Mouse (Mus musculus) neural tube, embryonic 12.5 days (tissue): ENCODE measurements around the gene Psmb4. TPM values are rescaled to one million over a fixed set of nuclear protein-coding genes. Genes with fewer than 3 reads are reported as not detected.
"Not testable (repeated sequence)": the region's sequence is repeated elsewhere in the genome, so short reads cannot be mapped to it uniquely, and the experiment has no call there.

ENCODE experiments used
- ATAC-seq: fragments of 200-750 bp; cut with Nextera tagmentation; 2 replicates; pipeline ENCODE4 v1.8.0; 2017; ENCODE audit warnings: low read depth, mild to moderate bottlenecking, moderate TSS enrichment, moderate library complexity; ENCODE audit not compliant: low FRiP score
- H3K27ac ChIP-seq: fragments of 300-500 bp; sonication (generic); 2 replicates; pipeline ENCODE4 v1.5.1; 2016
- H3K27me3 ChIP-seq: fragments of 300-500 bp; sonication (generic); replicated peaks from 2 replicates; pipeline ENCODE4 v1.6.1; 2016; ENCODE audit warnings: mild to moderate bottlenecking
- H3K36me3 ChIP-seq: fragments of 300-500 bp; sonication (generic); 2 replicates; pipeline ENCODE4 v1.6.1; 2016; ENCODE audit warnings: mild to moderate bottlenecking
- H3K4me1 ChIP-seq: fragments of 300-500 bp; sonication (generic); 2 replicates; pipeline ENCODE4 v1.6.1; 2016
- H3K4me2 ChIP-seq: fragments of 300-500 bp; sonication (generic); replicated peaks from 2 replicates; pipeline ENCODE4 v1.6.1; 2016; ENCODE audit warnings: mild to moderate bottlenecking
- H3K4me3 ChIP-seq: fragments of 300-500 bp; sonication (generic); 2 replicates; pipeline ENCODE4 v1.5.1; 2016
- H3K9ac ChIP-seq: fragments of 300-500 bp; sonication (generic); 2 replicates; pipeline ENCODE4 v1.6.1; 2016; ENCODE audit warnings: mild to moderate bottlenecking
- H3K9me3 ChIP-seq: fragments of 300-500 bp; sonication (generic); 2 replicates; pipeline ENCODE4 v1.6.1; 2016; ENCODE audit warnings: mild to moderate bottlenecking
- WGBS: fragments of 180-500 bp; shearing (Covaris S2); methylation state at CpG from one replicate; pipeline ENCODE4 v1.1.7; 2016; 5-methylcytosine and 5-hydroxymethylcytosine counted together
- polyA plus RNA-seq: library from polyadenylated mRNA; unstranded; fragments of >200 nt; fragmentation: Nextera tagmentation; extraction: Ambion mirVana; gene quantifications from 2 replicates; pipeline ENCODE4 v1.2.1, GENCODE M21; 2016

The Psmb4 gene
- 331 and 332 TPM in 2 replicates for polyA plus RNA-seq

DNA sequence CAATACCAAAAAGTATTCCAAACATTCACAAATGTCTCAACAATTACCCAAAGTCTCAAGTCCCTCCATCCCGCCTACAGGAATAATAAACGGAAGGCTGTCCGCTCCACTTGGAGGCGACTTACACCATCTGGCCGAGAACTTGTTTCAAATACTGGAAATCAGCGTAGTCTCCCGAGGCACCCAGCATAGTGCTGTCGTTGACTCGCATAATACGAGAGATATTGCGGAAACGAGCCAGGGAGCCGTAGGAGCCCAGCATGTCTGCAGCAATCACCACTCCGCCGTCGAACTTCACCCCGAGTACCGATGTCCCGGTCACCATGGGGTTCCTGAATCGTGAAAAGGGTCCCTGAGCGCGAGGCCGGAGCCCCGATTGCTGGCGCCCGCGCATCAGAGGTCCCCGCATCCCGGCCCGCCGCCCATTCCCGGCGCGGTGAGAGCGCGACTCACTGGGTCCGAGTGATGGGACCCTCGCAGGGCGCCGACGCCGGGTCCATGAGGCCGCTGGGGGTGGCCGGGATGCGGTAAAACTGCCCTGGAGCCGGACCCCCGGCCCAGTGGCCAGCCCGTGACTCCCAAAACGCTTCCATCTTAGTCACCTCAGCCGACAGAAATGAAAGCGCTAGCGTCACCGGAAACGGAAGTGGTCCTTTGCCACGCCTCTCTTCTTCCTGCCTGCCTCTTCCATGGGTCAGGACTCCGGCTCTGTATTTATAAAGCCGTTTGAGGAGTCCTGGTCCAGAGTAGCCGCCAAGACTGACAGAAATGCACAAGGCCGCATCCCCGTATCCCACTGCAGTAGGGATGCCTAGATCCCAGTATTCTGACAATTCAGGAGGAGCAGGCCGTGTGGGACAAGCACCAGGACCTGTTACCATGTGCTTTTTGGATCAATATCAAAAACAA is at the start of gene Psmb4:
TSS of gene Psmb4 (minus strand) at position 646 of the 909 bp plus-strand sequence.
- 1% methylated on average over 61 of the region's 61 CpGs for WGBS
- Histone ChIP-seq H3K4me2 (peak within 1 kb of the TSS; percentile 74), H3K4me1 (peaks cover 13% of the 10 kb centered on the region), H3K36me3 (peaks cover 36% of the 10 kb centered on the region), H3K4me3 (peak within 1 kb of the TSS; percentile 98), H3K27me3 (no peaks in the 10 kb centered on the region), H3K9ac (peak within 1 kb of the TSS; percentile 91), H3K9me3 (no peaks in the 10 kb centered on the region), H3K27ac (no peak within 1 kb of the TSS)
- ATAC-seq = peak; percentile 88

- ATAC-seq, H3K4me3 ChIP-seq: not testable (repeated sequence)
- 80% methylated on average over 5 of the region's 5 CpGs for WGBS
These were observed 49.4 kb upstream of the Psmb4 start for GRCm38 (mm10) chr3:94936147-94936546.

GRCm38 (mm10) chr3:94935332-94935731 is 48.6 kb upstream of the Psmb4 start:
- H3K4me3 ChIP-seq, H3K9ac ChIP-seq, H3K27me3 ChIP-seq, H3K4me2 ChIP-seq, H3K36me3 ChIP-seq, ATAC-seq, H3K9me3 ChIP-seq, H3K27ac ChIP-seq: not testable (repeated sequence)
- peaks cover 11% of the 10 kb centered on the region; the same call in 1 of the 2 replicates for H3K4me1 ChIP-seq
- WGBS = 94% methylated on average over 3 of the region's 3 CpGs

More at GRCm38 (mm10) chr3:94936147-94936546, 49.4 kb upstream of the Psmb4 start:
- H3K36me3 ChIP-seq, H3K27me3 ChIP-seq, H3K27ac ChIP-seq, H3K9ac ChIP-seq, H3K4me2 ChIP-seq, H3K9me3 ChIP-seq: not testable (repeated sequence)
- peaks cover 11% of the 10 kb centered on the region; the same call in 1 of the 2 replicates for H3K4me1 ChIP-seq

DNA sequence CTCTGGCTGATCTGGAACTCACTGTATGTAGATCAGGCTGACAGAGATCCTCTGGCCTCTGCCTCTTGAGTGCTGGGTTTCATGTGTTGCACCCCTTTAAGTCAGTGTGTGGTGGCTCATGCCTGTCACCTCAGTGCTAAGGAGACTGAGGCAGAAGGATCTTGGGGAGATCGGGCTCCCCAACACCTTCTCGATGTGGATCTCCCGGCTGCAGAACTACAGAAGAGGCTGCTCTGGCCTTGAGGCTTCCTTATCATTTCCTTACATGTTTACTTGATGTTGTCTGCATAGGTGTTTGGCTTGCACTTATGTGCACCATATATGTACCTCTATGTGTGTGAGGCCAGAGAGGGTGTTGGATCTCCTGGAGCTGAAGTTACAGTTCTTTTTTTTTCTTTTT is 47.8 kb upstream of the Psmb4 start:
- H3K4me2 ChIP-seq, ATAC-seq, H3K4me3 ChIP-seq, H3K9ac ChIP-seq, H3K36me3 ChIP-seq, H3K9me3 ChIP-seq, H3K27me3 ChIP-seq, H3K27ac ChIP-seq: not testable (repeated sequence)
- 95% methylated on average over 3 of the region's 3 CpGs for WGBS
- peaks cover 11% of the 10 kb centered on the region; the same call in 1 of the 2 replicates for H3K4me1 ChIP-seq

- H3K9me3 ChIP-seq, H3K4me3 ChIP-seq, H3K9ac ChIP-seq, H3K27ac ChIP-seq, H3K27me3 ChIP-seq, H3K4me2 ChIP-seq, ATAC-seq, H3K36me3 ChIP-seq: not testable (repeated sequence)
- H3K4me1 ChIP-seq = peaks cover 11% of the 10 kb centered on the region; the same call in 1 of the 2 replicates
- no CpG with 5 or more reads among the region's 2 CpGs for WGBS
These were observed 46.8 kb upstream of the Psmb4 start for GRCm38 (mm10) chr3:94933604-94934003.

GRCm38 (mm10) chr3:94932809-94933564 is 46.2 kb upstream of the Psmb4 start, which contains the start of gene Selenbp1:
Gene Selenbp1, plus strand, starts transcription at chr3:94933056.
- WGBS = 19% methylated on average over 16 of the region's 16 CpGs
- Histone ChIP-seq H3K27ac (no peak within 1 kb of the TSS), H3K36me3 (no peaks in the 10 kb centered on the region), H3K9me3 (no peaks in the 10 kb centered on the region), H3K27me3 (no peaks in the 10 kb centered on the region), H3K4me1 (peaks cover 11% of the 10 kb centered on the region; the same call in 1 of the 2 replicates), H3K4me2 (peak within 1 kb of the TSS; percentile 52), H3K9ac (peak within 1 kb of the TSS; percentile 26; the same call in 1 of the 2 replicates), H3K4me3 (peak within 1 kb of the TSS; percentile 9)
- ATAC-seq = peak; percentile 81

GRCm38 (mm10) chr3:94932279-94932678 is 45.5 kb upstream of the Psmb4 start:
- WGBS = 74% methylated on average over 2 of the region's 2 CpGs
- not testable (repeated sequence) for H3K9ac ChIP-seq, H3K27me3 ChIP-seq, ATAC-seq, H3K4me3 ChIP-seq, H3K27ac ChIP-seq, H3K9me3 ChIP-seq, H3K36me3 ChIP-seq
- peak overlapping the region; percentile 52 for H3K4me2 ChIP-seq
- peaks cover 11% of the 10 kb centered on the region; the same call in 1 of the 2 replicates for H3K4me1 ChIP-seq

DNA sequence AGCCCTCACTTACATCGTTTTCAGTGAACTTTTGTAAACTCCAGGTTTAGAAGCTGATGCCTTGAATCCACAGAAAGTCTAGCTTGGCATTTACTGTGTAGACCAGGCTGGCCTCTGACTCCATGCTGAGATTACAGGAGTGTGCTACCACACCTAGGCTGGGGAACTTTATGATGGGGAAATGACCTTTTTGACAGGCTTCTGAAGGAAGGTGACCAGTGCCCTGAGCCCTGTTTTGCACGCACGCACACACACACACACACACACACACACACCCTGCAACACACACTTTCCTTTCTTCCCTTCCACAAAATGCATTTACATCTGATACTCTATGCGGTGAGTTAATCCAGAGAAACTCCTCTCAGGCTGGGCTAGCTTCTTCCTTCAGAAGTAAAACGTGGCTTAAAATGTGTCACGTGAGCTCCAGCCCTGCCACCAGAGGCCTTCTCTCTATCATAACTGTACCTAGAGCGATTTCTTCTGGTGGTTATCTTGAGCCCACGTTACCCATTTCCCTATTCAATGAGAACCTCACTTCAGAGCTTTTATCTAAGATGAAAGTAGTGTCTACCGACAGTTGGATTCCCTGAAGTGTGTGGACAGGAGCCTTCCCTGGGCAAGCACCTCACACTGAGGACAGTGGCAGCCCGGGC is 44.8 kb upstream of the Psmb4 start:
- H3K4me3 ChIP-seq, H3K27me3 ChIP-seq, H3K9me3 ChIP-seq, H3K9ac ChIP-seq, H3K27ac ChIP-seq, ATAC-seq, H3K36me3 ChIP-seq, H3K4me2 ChIP-seq: not testable (repeated sequence)
- H3K4me1 ChIP-seq = peaks cover 11% of the 10 kb centered on the region; the same call in 1 of the 2 replicates
- 82% methylated on average over 10 of the region's 10 CpGs for WGBS

GRCm38 (mm10) chr3:94930386-94931266 is 43.9 kb upstream of the Psmb4 start:
- not testable (repeated sequence) for H3K4me2 ChIP-seq, H3K36me3 ChIP-seq, H3K27ac ChIP-seq, H3K9ac ChIP-seq, H3K9me3 ChIP-seq, H3K27me3 ChIP-seq, ATAC-seq, H3K4me3 ChIP-seq
- H3K4me1 ChIP-seq = peaks cover 11% of the 10 kb centered on the region; the same call in 1 of the 2 replicates
- WGBS = 56% methylated on average over 7 of the region's 7 CpGs

- not testable (repeated sequence) for H3K9me3 ChIP-seq, H3K27me3 ChIP-seq, H3K36me3 ChIP-seq, H3K4me2 ChIP-seq, H3K27ac ChIP-seq, H3K9ac ChIP-seq, ATAC-seq, H3K4me3 ChIP-seq
- WGBS = 85% methylated on average over 4 of the region's 4 CpGs
- H3K4me1 ChIP-seq = peaks cover 11% of the 10 kb centered on the region; the same call in 1 of the 2 replicates
These were observed 42.2 kb upstream of the Psmb4 start for GRCm38 (mm10) chr3:94928979-94929378.

DNA sequence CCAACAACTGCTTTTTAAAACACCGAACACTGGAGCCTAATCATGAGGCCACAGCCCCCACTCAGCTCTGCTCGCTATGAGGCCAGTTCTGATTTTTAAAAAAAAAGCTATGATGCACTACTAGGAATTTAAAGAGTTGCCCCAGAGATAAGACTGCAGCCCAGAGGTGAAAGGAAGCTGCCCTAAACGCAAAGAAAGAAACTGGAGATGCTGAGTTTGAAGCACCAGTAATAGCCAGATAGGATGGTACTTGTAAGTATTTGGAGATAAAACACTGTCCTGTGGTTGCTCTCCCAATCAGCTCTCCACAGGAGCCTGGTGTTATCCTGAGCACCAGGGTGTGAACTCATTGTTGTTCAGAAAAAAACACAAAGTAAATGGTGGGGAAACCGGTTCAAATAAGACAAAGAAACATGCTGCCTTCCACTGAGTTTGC is 39.6 kb upstream of the Psmb4 start:
- not testable (repeated sequence) for H3K4me1 ChIP-seq, H3K27ac ChIP-seq, ATAC-seq, H3K36me3 ChIP-seq, H3K9ac ChIP-seq, H3K4me3 ChIP-seq, H3K27me3 ChIP-seq, H3K4me2 ChIP-seq, H3K9me3 ChIP-seq
- 44% methylated on average over 4 of the region's 4 CpGs for WGBS
